Mouse (Mus musculus) liver, embryonic 14.5 days (tissue): ENCODE results near the gene Adh7. TPM values are rescaled to one million over a fixed set of nuclear protein-coding genes. Genes with fewer than 3 reads are reported as not detected.

Experiments used
- ATAC-seq: fragments of 200-750 bp; cut with Nextera tagmentation; 2 replicates; pipeline ENCODE4 v1.8.0; 2017; ENCODE audit warnings: moderate number of reproducible peaks, mild to moderate bottlenecking, moderate library complexity; ENCODE audit not compliant: insufficient read depth
- DNase-seq, 3 experiments: peaks; one replicate each; pipeline ENCODE4 v3.0.0-alpha.2; 2012 to 2013; ENCODE audit warnings: low read depth in 3 of 3, low spot score in 3 of 3
- H3K27ac ChIP-seq: fragments of 300-500 bp; sonication (generic); 2 replicates; pipeline ENCODE4 v1.5.1; 2014; ENCODE audit warnings: moderate library complexity, mild to moderate bottlenecking, control low read depth, inconsistent platforms
- H3K27me3 ChIP-seq: fragments of 300-500 bp; sonication (generic); 2 replicates; pipeline ENCODE4 v1.6.1; 2014; ENCODE audit warnings: mild to moderate bottlenecking, low read length, moderate library complexity; ENCODE audit not compliant: control insufficient read depth, insufficient read depth
- H3K36me3 ChIP-seq: fragments of 300-500 bp; sonication (generic); replicated peaks from 2 replicates; pipeline ENCODE4 v1.6.1; 2014; ENCODE audit warnings: low read depth; ENCODE audit not compliant: control insufficient read depth, insufficient read depth
- H3K4me1 ChIP-seq, 2 experiments: fragments of 200-500 bp in 1 of 2; fragments of 300-500 bp in 1 of 2; sonication (generic) in 1 of 2; replicated peaks; 2 replicates each; pipeline ENCODE4 v1.6.1; 2012 to 2014; ENCODE audit warnings: antibody characterized with exemption in 1 of 2, inconsistent platforms in 1 of 2, low read length in 1 of 2; ENCODE audit not compliant: control insufficient read depth in 2 of 2, insufficient read depth in 2 of 2
- H3K4me2 ChIP-seq: fragments of 300-500 bp; sonication (generic); 2 replicates; pipeline ENCODE4 v1.6.1; 2014; ENCODE audit warnings: low read depth, mild to moderate bottlenecking, control low read depth, moderate library complexity
- H3K4me3 ChIP-seq, 2 experiments: fragments of 200-500 bp in 1 of 2; fragments of 300-500 bp in 1 of 2; sonication (generic) in 1 of 2; 2 replicates each; pipeline ENCODE4 v1.5.1; 2012 to 2014; ENCODE audit warnings: low read depth in 2 of 2, low read length in 2 of 2, mild to moderate bottlenecking in 2 of 2, control low read depth in 1 of 2, inconsistent platforms in 1 of 2, moderate library complexity in 1 of 2; ENCODE audit not compliant: insufficient read depth in 1 of 2
- H3K9ac ChIP-seq: fragments of 300-500 bp; sonication (generic); replicated peaks from 2 replicates; pipeline ENCODE4 v1.6.1; 2014; ENCODE audit warnings: mild to moderate bottlenecking, control low read depth, moderate library complexity
- H3K9me3 ChIP-seq: fragments of 300-500 bp; sonication (generic); 2 replicates; pipeline ENCODE4 v1.6.1; 2016; ENCODE audit warnings: low read length, mixed read lengths; ENCODE audit not compliant: control insufficient read depth
- CTCF ChIP-seq: IDR thresholded peaks from 2 replicates; pipeline ENCODE4 v1.5.1; 2016; ENCODE audit warnings: antibody characterized with exemption, low read depth, control low read depth
- EP300 ChIP-seq: IDR thresholded peaks from 2 replicates; pipeline ENCODE4 v1.6.1; 2016; ENCODE audit warnings: antibody characterized with exemption, low read depth
- WGBS: fragments of 180-500 bp; shearing (Covaris S2); extraction: QIAGEN DNeasy Blood & Tissue Kit; methylation state at CpG from one replicate; pipeline ENCODE4 v1.1.7; 2014; ENCODE audit not compliant: insufficient replicate concordance; 5-methylcytosine and 5-hydroxymethylcytosine counted together
- polyA plus RNA-seq, 2 experiments: library from polyadenylated mRNA; depleted of rRNA in 1 of 2; stranded (reverse) in 1 of 2; unstranded in 1 of 2; fragments of >200 nt; fragmentation: Nextera tagmentation in 1 of 2; extraction: Ambion mirVana in 1 of 2; gene quantifications; 2 replicates each; pipeline versions ENCODE4 v1.2.1 to v1.2.3; 2012 to 2014

The Adh7 gene
- polyA plus RNA-seq, 2 experiments = 0.07 to 0.42 TPM

DNA sequence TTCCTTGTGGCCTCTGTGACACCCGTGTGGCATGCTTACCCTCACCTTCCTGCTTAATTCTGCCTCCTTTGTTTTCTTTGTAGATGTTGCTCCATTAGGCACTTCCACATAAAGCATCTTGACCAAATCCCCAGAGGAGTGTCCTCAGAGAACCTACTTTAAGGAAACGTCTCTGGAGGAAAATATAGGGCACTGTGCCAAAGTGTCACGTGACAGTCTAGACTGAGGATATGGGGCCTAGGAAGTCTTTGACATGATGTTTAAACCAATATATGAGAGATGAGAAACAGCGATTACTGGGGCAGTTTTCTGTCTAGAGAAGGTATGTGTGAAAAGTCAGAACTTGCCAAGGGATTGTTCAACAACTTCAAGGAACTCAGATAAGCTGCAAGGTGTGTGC lies 32.3 kb upstream of the Adh7 start:
- H3K9me3 ChIP-seq = no peaks in the 10 kb centered on the region
- H3K27ac ChIP-seq = no peak overlapping the region
- DNase-seq (no peak), ATAC-seq (no peak)
- TF ChIP-seq CTCF (no peak), EP300 (no peak)
- H3K27me3 ChIP-seq = no peaks in the 10 kb centered on the region
- H3K4me3 ChIP-seq = no peak overlapping the region
- 63% methylated on average over 4 of the region's 4 CpGs for WGBS
- H3K36me3 ChIP-seq = no peaks in the 10 kb centered on the region
- H3K9ac ChIP-seq = no peak overlapping the region
- no peak overlapping the region for H3K4me2 ChIP-seq
- no peaks in the 10 kb centered on the region for H3K4me1 ChIP-seq

DNA sequence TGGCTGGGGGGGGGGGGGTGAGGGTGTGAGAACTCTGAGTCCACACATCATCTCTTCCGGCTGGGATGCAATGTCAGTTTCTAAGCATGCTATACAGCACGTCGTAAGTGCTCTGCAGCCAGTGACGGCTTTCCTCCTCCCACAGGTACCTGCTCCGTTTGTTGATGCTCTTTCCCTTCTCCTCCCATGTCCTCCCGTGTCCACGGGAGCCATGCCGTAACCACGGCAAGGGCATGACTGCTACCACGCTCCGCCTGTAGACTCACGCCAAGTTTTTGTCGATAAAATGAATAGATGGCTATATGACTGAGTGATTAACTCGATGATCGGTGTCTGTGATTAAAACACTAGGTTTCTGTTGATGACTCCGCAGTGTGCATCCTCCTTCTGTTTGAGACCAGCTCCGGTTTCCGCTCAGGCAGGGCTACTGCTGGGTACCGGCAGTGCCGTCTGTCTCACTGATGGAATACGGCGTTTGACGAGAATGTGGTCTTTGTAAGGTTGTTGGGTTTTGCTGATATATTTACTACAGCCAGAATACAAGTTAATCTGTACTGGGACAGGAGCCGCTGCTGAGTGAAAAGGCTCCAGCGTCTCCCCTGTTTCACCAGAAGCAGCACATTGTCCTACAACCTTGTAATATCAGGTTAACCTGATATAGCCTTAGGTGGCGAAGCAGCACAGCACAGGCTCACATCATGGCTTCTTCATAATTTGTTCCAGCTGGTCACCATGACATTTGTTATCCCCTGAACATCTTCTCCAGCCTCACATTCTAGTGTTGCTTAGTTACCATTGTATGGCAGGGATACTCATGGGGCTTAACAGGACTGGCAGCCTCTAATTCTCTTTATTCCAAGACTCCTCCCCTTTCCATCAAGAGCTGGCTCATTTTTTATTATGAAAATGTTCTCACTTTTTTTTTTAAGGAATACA lies 31.3 kb upstream of the Adh7 start:
- TF ChIP-seq CTCF (no peak), EP300 (no peak)
- H3K9me3 ChIP-seq = no peaks in the 10 kb centered on the region
- DNase-seq (no peak), ATAC-seq (no peak)
- no peaks in the 10 kb centered on the region for H3K36me3 ChIP-seq
- no peak overlapping the region for H3K4me2 ChIP-seq
- H3K4me1 ChIP-seq = no peaks in the 10 kb centered on the region
- H3K9ac ChIP-seq = no peak overlapping the region
- WGBS = 84% methylated on average over 26 of the region's 26 CpGs
- H3K27ac ChIP-seq = no peak overlapping the region
- no peaks in the 10 kb centered on the region for H3K27me3 ChIP-seq
- no peak overlapping the region for H3K4me3 ChIP-seq

DNA sequence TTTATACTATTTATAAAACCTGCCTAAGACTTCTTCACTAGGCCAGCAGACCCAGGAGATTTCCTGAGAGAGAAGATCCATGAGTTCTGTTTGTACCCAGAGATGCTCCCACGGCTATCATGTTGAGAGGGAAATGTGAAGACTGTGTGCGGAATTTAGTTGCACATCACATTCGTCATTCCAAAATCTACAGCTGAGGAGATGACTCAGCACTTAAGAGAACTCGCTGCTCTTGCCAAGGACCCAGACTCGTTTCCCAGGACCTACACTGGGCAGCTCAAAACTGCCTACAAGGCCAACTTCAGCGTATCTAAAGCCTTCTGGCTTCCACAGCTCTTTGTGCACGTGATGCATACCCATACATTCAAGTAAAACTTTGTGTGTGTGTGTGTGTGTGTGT lies 25.3 kb upstream of the Adh7 start:
- DNase-seq (no peak), ATAC-seq (no peak)
- Histone ChIP-seq H3K4me1 (no peaks in the 10 kb centered on the region), H3K4me3 (no peak overlapping the region), H3K4me2 (no peak overlapping the region), H3K9me3 (no peaks in the 10 kb centered on the region), H3K27ac (no peak overlapping the region), H3K9ac (no peak overlapping the region), H3K27me3 (no peaks in the 10 kb centered on the region), H3K36me3 (no peaks in the 10 kb centered on the region)
- 59% methylated on average over 7 of the region's 7 CpGs for WGBS
- TF ChIP-seq CTCF (no peak), EP300 (no peak)

DNA sequence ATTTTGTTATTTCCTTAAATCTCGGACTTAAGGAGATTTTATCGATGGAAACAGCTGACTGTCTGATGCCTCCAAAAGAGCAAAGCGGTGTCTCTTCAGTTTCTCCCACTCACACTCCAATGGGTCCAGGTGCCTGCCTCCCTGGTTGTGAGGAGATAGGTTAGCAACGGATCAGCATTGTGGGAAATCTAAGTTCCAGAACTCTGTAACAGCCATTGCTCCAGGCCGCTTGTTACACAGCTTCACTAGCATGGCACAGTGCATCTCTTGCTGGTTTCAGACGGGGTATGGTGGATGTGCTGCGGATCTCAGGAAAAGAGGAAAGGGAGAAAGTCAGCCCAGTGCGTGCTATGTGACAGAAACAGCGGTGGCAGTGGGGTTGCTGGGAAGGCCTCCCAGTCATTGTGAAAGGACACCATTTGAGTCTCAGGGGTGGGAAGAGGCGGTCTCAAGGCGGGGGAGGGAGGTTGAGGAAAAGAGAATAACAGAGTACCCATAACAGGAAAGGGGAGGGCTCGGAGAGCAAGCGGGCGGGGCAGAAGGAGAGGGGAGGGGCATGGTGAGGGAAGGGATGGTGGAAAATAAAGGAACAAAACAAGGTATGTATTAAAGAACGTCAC lies 23.8 kb upstream of the Adh7 start, which contains the start of gene 4930579F01Rik:
TSS of gene 4930579F01Rik (minus strand) at position 143 of the 620 bp plus-strand sequence.
- Histone ChIP-seq H3K9ac (no peak within 1 kb of the TSS), H3K36me3 (no peaks in the 10 kb centered on the region), H3K27me3 (no peaks in the 10 kb centered on the region), H3K4me1 (no peaks in the 10 kb centered on the region), H3K9me3 (no peaks in the 10 kb centered on the region), H3K4me2 (no peak within 1 kb of the TSS), H3K27ac (no peak within 1 kb of the TSS), H3K4me3 (no peak within 1 kb of the TSS)
- DNase-seq (no peak), ATAC-seq (no peak)
- WGBS = 64% methylated on average over 15 of the region's 15 CpGs
- no peak for TF ChIP-seq EP300
- no peak for TF ChIP-seq CTCF

DNA sequence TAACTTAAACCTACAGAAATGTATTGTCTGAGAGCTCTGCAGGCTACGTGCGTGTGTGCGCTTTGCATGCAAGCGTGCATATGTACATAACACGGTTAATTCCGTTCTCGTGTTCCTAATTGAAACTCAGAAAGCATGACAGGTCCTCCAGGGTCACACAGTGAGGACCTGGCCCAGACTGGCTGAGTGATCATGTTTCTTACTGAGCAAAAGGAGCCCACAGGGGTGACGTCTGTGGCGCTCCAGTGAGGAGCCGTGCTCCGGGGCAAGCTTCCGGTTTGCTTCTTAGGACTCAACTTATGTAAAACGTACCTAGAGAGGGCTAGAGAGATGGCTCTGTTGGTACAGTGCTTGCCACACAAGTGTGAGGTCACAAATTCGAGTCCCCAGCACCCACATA lies 20.5 kb upstream of the Adh7 start:
- no peaks in the 10 kb centered on the region for H3K36me3 ChIP-seq
- no peak for ATAC-seq
- DNase-seq = no peak
- no peak overlapping the region for H3K27ac ChIP-seq
- no peaks in the 10 kb centered on the region for H3K9me3 ChIP-seq
- TF ChIP-seq CTCF (no peak), EP300 (no peak)
- no peak overlapping the region for H3K9ac ChIP-seq
- no peak overlapping the region for H3K4me2 ChIP-seq
- H3K4me1 ChIP-seq = no peaks in the 10 kb centered on the region
- 76% methylated on average over 14 of the region's 14 CpGs for WGBS
- H3K4me3 ChIP-seq = no peak overlapping the region
- no peaks in the 10 kb centered on the region for H3K27me3 ChIP-seq
